Mouse (Mus musculus): ENCODE results near the gene Rassf7. TPM values are rescaled to one million over a fixed set of nuclear protein-coding genes. Genes with fewer than 3 reads are reported as not detected.

The Rassf7 gene
- polyA plus RNA-seq, 1 experiment from 2014 or later: 27.3 TPM

DNA sequence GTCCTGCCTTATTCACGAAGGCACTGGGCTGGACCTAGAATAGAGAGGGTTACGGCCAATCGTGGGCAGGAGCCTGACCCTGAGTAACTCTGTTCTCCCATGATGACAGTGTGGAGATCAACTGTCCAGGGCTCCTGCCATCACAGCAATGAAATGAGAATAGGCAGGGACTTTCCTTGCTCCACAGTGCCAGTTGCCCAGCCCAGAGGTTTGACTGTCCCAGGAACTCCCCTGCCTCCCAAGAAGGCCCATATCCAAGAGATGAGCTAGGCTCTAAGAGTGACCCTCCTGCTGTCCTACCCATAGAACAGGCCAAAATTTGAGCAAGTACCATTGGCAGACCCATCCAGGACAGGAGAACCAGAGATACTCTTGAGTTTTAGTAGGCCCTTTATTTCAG, 26.9 kb upstream of the Rassf7 start:
- no peak overlapping the region for H3K4me2 ChIP-seq
- H3K4me1 ChIP-seq (replicated peaks): peaks cover 23% of the 10 kb centered on the region
- H3K4me3 ChIP-seq (replicated peaks): no peak overlapping the region
- H3K9me3 ChIP-seq (replicated peaks): no peaks in the 10 kb centered on the region
- H3K27ac ChIP-seq (replicated peaks): no peak overlapping the region
- ATAC-seq (ENCODE audit: insufficient read depth): no peak
- no peaks in the 10 kb centered on the region for H3K27me3 ChIP-seq
- H3K9ac ChIP-seq: no peak overlapping the region
- WGBS (ENCODE audit: insufficient replicate concordance): 76% methylated on average over 3 of the region's 3 CpGs
- peaks cover 40% of the 10 kb centered on the region for H3K36me3 ChIP-seq (replicated peaks)

DNA sequence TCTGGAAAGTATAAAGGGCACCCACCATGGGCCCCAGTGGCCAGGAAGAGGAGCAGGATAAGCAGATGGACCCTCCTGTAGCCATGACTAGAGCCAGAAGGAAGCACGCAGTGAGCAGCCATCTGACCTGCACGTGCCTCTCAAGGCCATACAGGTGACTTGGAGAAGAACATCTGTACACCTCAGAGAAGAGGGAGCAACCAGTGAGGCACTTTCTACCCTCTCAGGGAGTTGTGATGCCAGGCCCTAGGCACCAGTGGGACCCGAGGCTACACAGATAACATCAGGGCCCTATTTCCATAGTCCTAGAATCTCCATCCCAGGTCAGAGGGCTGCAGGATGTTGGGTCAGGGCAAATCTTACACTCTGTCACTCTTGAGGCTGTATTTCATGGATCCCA, 25.4 kb upstream of the Rassf7 start:
- Histone ChIP-seq H3K27me3 (no peaks in the 10 kb centered on the region), H3K4me1 (replicated peaks) (peaks cover 36% of the 10 kb centered on the region), H3K36me3 (replicated peaks) (peaks cover 40% of the 10 kb centered on the region), H3K4me2 (no peak overlapping the region), H3K4me3 (replicated peaks) (no peak overlapping the region), H3K27ac (replicated peaks) (no peak overlapping the region), H3K9ac (no peak overlapping the region), H3K9me3 (replicated peaks) (no peaks in the 10 kb centered on the region)
- no peak for ATAC-seq (ENCODE audit: insufficient read depth)
- WGBS (ENCODE audit: insufficient replicate concordance): 76% methylated on average over 3 of the region's 3 CpGs

DNA sequence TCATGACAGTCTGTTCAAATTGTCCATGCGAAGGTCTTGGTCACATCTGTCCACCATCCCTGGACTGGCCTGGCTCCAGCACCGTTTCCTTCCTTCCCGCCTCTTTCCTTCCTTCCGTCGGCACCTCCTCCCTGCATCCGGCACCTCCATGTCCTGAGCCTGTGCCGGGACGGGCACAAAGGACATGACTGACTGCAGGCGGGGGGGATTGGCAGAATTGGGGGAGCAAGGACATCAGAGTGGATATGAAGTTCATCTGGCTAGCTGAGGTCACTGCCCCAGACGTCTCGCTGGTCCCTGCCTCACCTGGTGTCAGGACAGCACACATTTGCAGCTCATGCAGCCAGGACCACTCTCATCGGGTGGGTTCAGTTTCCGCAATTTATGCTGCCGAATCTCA, 24.6 kb upstream of the Rassf7 start:
- Histone ChIP-seq H3K27ac (replicated peaks) (no peak overlapping the region), H3K9ac (no peak overlapping the region), H3K36me3 (replicated peaks) (peaks cover 40% of the 10 kb centered on the region), H3K4me3 (replicated peaks) (no peak overlapping the region), H3K9me3 (replicated peaks) (no peaks in the 10 kb centered on the region), H3K4me2 (no peak overlapping the region), H3K27me3 (no peaks in the 10 kb centered on the region), H3K4me1 (replicated peaks) (peaks cover 44% of the 10 kb centered on the region)
- 90% methylated on average over 14 of the region's 14 CpGs for WGBS (ENCODE audit: insufficient replicate concordance)
- no peak for ATAC-seq (ENCODE audit: insufficient read depth)

DNA sequence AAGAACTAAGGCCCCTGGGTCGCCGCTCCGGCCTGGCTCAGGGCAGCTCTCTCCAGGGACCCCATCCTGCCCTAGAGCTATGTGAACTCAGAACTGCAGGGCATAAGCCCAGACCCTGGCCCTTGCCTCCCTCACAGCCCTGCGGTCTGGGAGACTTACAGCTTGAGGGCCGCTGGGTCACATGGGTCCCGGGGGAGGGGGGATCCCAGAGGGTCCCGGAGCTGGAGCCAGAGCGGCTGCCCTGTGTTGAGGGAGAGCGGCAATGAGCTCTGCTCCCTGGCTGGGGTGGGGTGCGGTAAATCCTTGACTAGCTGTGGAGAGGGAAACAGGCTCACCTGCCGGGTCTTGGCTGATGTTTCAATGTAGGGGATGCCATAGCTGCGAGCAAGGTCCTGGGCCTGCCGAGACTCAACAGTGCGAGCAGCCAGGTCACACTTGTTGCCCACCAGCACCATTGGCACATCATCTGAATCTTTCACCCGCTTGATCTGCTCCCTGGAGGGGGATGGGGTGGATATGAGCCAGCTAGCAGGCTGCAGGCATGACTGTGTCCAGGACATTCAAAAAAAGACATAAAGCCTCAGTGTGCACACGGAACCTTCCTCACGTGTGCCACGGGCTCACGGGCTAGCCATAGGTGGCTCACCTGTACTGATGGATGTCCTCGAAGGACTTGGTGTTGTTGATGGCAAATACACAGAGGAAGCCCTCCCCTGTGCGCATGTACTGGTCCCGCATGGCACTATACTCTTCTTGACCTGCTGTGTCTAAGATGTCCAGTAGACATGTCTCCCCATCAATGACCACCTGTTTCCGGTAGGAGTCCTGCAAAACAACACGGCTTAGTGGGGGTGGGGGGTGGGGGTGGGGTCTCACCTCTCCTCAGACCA, 23.6 kb upstream of the Rassf7 start:
- Histone ChIP-seq H3K9ac (peak overlapping the region; percentile 99), H3K27me3 (no peaks in the 10 kb centered on the region), H3K4me3 (replicated peaks) (peak overlapping the region; percentile 91), H3K4me2 (peak overlapping the region; percentile 96), H3K36me3 (replicated peaks) (peaks cover 40% of the 10 kb centered on the region), H3K27ac (replicated peaks) (0 out of 2 replicates have a peak overlapping the region, but pooled peaks have one; percentile 91), H3K4me1 (replicated peaks) (peaks cover 54% of the 10 kb centered on the region), H3K9me3 (replicated peaks) (no peaks in the 10 kb centered on the region)
- ATAC-seq (ENCODE audit: insufficient read depth): no peak
- WGBS (ENCODE audit: insufficient replicate concordance): 90% methylated on average over 24 of the region's 24 CpGs

DNA sequence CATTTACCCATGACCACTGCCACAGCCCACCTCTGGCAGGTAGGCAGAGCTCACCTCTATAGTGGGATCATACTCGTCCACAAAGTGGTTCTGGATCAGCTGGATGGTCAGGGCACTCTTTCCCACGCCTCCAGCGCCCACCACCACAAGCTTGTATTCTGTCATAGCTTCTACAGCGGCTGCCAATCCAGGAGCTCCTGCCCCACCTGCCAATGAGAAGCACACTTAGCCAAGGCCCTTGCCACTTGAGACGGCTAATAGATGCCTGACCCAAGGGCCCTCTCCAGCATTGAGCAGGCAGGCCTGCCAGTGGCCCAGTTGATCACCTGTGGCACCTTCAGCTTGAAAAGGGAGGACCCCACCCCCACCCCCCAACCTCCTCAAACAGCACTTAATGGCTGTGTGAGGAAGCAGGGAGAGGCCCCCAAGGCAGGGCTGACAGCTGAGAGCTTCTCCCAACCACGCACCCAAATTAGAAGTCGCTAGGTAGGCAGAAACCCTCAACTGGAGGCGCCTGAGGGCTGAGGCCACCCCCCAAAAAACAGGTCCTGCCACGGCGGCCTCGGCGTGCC, 22.8 kb upstream of the Rassf7 start:
- Histone ChIP-seq H3K4me3 (replicated peaks) (peak overlapping the region; percentile 91), H3K27me3 (no peaks in the 10 kb centered on the region), H3K36me3 (replicated peaks) (peaks cover 40% of the 10 kb centered on the region), H3K4me1 (replicated peaks) (peaks cover 62% of the 10 kb centered on the region), H3K9ac (peak overlapping the region; percentile 99), H3K4me2 (peak overlapping the region; percentile 96), H3K9me3 (replicated peaks) (no peaks in the 10 kb centered on the region), H3K27ac (replicated peaks) (peak overlapping the region; percentile 91)
- no peak for ATAC-seq (ENCODE audit: insufficient read depth)
- 20% methylated on average over 12 of the region's 12 CpGs for WGBS (ENCODE audit: insufficient replicate concordance)

DNA sequence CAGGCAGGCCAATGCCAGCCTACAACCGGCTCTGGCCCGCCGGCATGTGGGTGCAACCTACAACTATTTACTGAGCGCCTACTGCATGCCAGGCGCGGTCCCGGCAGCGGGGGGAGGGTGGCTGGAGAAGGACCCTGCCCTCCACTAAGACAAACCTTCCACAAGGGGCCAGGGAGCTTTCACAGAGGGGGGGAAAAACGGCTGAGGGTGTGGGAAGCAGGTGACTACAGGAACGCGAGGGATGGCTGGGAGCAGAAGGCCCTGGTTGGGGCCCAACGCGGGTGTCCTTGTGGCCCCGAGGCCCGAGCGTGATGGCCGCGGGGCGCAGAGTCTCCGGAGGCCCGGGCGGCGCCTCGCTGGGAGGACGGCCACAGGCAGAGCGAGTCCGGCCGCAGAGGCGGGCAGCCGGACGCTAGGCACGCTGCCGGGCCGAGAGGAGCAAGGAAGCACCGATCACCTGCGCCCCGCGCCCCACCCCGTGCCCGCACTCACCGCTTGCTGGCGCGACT, 22.3 kb upstream of the Rassf7 start:
- peak; percentile 35 for ATAC-seq (ENCODE audit: insufficient read depth)
- H3K9ac ChIP-seq: peak overlapping the region; percentile 99
- WGBS (ENCODE audit: insufficient replicate concordance): 1% methylated on average over 43 of the region's 43 CpGs
- peaks cover 40% of the 10 kb centered on the region for H3K36me3 ChIP-seq (replicated peaks)
- no peaks in the 10 kb centered on the region for H3K27me3 ChIP-seq
- H3K9me3 ChIP-seq (replicated peaks): no peaks in the 10 kb centered on the region
- peak overlapping the region; percentile 91 for H3K4me3 ChIP-seq (replicated peaks)
- peak overlapping the region; percentile 96 for H3K4me2 ChIP-seq
- H3K27ac ChIP-seq (replicated peaks): peak overlapping the region; percentile 91
- peaks cover 67% of the 10 kb centered on the region for H3K4me1 ChIP-seq (replicated peaks)

DNA sequence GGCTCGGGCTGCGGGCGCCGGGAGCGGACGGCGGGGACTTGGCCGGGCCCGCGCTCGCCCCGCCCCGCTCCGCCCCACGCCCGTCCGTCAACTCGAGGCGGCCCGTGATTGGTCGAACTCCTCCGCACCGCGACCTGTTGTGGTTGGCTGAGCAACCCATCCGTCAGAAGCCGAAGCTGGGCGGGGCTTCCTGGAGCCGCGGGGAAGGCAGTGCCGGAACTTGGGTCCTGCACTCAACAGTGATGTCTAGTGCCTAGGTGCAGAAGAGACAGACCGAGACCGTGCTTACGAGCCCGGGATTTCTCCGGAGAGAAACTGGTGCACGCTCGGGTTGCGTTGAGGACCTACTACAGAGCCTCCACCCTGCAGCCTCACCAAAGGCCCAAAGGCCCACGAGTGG, 21.7 kb upstream of the Rassf7 start, which contains the start of the genes Hras and Lrrc56:
Hras (minus strand) TSS at position 58 of the 400 bp plus-strand sequence.
Lrrc56 (plus strand) TSS at position 210 of the 400 bp plus-strand sequence.
- Histone ChIP-seq H3K4me2 (peak within 1 kb of the TSS; percentile 96), H3K9me3 (replicated peaks) (no peaks in the 10 kb centered on the region), H3K27ac (replicated peaks) (peak within 1 kb of the TSS; percentile 94), H3K27me3 (no peaks in the 10 kb centered on the region), H3K4me3 (replicated peaks) (peak within 1 kb of the TSS; percentile 91), H3K9ac (peak within 1 kb of the TSS; percentile 99), H3K4me1 (replicated peaks) (peaks cover 73% of the 10 kb centered on the region), H3K36me3 (replicated peaks) (peaks cover 38% of the 10 kb centered on the region)
- WGBS (ENCODE audit: insufficient replicate concordance): under 1% methylated on average over 31 of the region's 39 CpGs
- ATAC-seq (ENCODE audit: insufficient read depth): peak; percentile 91

DNA sequence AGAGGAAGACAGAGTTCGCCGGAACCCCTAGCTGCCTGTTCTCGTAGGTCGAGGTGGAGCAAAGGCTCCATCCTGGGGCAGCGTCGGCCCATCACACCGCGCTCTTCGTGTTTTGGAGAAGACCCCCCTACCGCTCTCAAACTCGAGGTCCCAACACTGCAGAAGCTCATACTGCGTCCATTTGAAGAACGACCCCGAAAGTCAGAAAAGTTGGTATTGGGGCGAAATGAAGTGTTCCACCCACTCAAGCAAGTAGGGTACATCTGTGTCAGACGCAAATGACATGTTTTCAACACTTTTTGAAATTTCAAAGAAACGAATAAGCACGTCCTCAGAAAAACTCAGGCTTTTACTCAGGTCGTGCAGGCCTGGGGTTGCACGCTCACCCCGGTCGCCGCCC, 21.3 kb upstream of the Rassf7 start:
- H3K4me2 ChIP-seq: peak overlapping the region; percentile 96
- peak overlapping the region; percentile 91 for H3K4me3 ChIP-seq (replicated peaks)
- WGBS (ENCODE audit: insufficient replicate concordance): under 1% methylated on average over 23 of the region's 23 CpGs
- H3K36me3 ChIP-seq (replicated peaks): peaks cover 33% of the 10 kb centered on the region
- H3K4me1 ChIP-seq (replicated peaks): peaks cover 77% of the 10 kb centered on the region
- peak overlapping the region; percentile 78 for H3K9ac ChIP-seq
- peak overlapping the region; percentile 94 for H3K27ac ChIP-seq (replicated peaks)
- no peaks in the 10 kb centered on the region for H3K9me3 ChIP-seq (replicated peaks)
- no peaks in the 10 kb centered on the region for H3K27me3 ChIP-seq
- no peak for ATAC-seq (ENCODE audit: insufficient read depth)

DNA sequence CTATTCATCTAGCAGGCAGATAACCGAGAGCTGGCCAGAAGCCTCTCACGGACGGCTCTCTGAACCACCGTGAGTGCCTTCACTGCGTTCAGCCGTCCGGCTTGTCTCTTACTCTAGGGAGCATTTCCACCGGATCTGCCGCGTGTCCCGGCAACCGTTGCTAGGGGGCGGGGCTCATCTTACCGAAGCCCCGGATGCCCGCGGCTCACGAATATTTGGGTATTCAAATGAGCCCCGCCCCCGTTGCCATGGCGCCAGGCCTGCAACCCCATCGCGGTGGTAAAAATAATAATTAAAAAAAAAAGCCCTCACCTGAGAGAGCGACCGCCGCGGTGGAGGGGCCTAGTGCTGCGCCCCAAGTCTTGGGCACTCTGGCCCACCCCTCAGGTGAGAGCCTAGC, 20.8 kb upstream of the Rassf7 start:
- ATAC-seq (ENCODE audit: insufficient read depth): 0 out of 2 replicates have a peak, but pooled peaks have one; percentile 6
- Histone ChIP-seq H3K4me1 (replicated peaks) (peaks cover 82% of the 10 kb centered on the region), H3K9ac (peak overlapping the region; percentile 78), H3K9me3 (replicated peaks) (no peaks in the 10 kb centered on the region), H3K36me3 (replicated peaks) (peaks cover 29% of the 10 kb centered on the region), H3K27me3 (no peaks in the 10 kb centered on the region), H3K4me2 (peak overlapping the region; percentile 96), H3K4me3 (replicated peaks) (peak overlapping the region; percentile 91), H3K27ac (replicated peaks) (peak overlapping the region; percentile 94)
- WGBS (ENCODE audit: insufficient replicate concordance): under 1% methylated on average over 28 of the region's 28 CpGs

DNA sequence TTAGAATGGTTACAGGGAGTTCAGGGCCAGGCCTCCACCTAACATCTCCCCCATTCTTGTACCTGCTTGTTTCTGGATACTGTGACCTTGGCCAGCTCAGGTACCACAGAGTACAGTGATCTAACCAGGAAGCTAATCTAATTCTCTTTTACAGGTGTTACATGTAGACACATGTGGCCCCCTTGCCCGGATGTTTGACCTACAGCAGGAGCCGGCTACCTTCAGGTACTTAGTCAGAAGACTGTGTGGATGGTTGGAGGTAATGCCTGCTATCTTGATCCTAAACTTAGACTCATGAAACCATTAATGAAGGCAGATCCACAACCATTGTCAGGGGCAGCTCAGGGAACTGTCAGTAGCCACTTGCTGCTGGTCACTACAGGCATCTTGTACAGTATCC, 19.9 kb upstream of the Rassf7 start:
- Histone ChIP-seq H3K9ac (0 out of 2 replicates have a peak overlapping the region, but pooled peaks have one; percentile 23), H3K4me3 (replicated peaks) (no peak overlapping the region), H3K9me3 (replicated peaks) (no peaks in the 10 kb centered on the region), H3K4me2 (peak overlapping the region; percentile 96), H3K36me3 (replicated peaks) (peaks cover 20% of the 10 kb centered on the region), H3K27ac (replicated peaks) (peak overlapping the region; percentile 94), H3K4me1 (replicated peaks) (peaks cover 85% of the 10 kb centered on the region), H3K27me3 (no peaks in the 10 kb centered on the region)
- 84% methylated on average over 2 of the region's 2 CpGs for WGBS (ENCODE audit: insufficient replicate concordance)
- ATAC-seq (ENCODE audit: insufficient read depth): no peak

Data from liver, embryonic 15.5 days (tissue).